Mouse (Mus musculus) erythroblast, adult 5-6 weeks (primary cell): ENCODE measurements around the gene Zfp90. TPM values are rescaled to one million over a fixed set of nuclear protein-coding genes. Genes with fewer than 3 reads are reported as not detected.
A peak's percentile ranks its signal among the peaks of the same experiment; 100 is the strongest.
"Not testable (repeated sequence)": the region's sequence is repeated elsewhere in the genome, so short reads cannot be mapped to it uniquely, and the experiment has no call there.

ENCODE experiments used
- ATAC-seq: replicated peaks from 2 replicates; pipeline ENCODE4 v1.8.0; 2016; ENCODE audit warnings: moderate number of reproducible peaks, mild to moderate bottlenecking, moderate TSS enrichment, inconsistent platforms; ENCODE audit not compliant: poor library complexity, low FRiP score, severe bottlenecking
- total RNA-seq, 2 experiments: library from RNA; stranded (forward) in 1 of 2; stranded (reverse) in 1 of 2; fragments of 150-400 nt in 1 of 2; fragments of 200-764, 138-1000 nt in 1 of 2; gene quantifications; 2 replicates each; pipeline versions ENCODE4 v1.2.3 to v1.2.4; 2015 to 2017; ENCODE audit warnings: low replicate concordance in 2 of 2

Zfp90 gene
- total RNA-seq, 2 experiments from 2014 or later: 0.19 to 0.94 TPM

GRCm38 (mm10) chr8:106431952-106432351 lies 16.8 kb downstream of the Zfp90 start:
- not testable (repeated sequence) for ATAC-seq

DNA sequence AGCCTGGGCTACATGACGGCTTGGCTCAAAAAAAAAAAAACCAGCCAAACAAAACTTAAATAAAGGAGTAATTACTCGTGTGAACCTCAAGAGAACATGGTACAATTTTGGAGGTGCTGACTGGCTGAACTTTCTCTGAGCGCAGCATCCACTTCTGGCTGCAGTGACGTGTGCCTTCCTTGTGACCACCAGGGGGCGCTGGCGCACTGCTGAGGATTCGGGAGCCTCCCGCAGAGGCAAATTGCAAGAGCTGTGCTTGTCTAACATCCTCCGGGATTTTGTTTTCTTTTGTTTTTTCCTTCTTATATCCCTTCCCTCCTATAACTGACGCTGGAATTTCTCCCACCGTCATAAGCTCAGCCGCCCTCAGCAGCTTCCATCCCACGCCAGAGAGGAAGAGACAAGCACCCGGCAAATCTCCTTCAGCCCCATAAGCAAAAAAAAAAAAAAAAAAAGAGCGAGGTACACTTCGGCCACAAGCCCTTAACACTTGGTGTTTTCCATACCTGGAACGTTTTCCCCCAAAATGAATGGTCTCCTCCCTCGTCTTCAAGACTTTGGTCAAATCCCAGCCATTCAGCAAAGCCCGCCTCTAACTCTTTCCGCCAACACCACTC lies 17.9 kb downstream of the Zfp90 start:
- ATAC-seq: peak; percentile 78

DNA sequence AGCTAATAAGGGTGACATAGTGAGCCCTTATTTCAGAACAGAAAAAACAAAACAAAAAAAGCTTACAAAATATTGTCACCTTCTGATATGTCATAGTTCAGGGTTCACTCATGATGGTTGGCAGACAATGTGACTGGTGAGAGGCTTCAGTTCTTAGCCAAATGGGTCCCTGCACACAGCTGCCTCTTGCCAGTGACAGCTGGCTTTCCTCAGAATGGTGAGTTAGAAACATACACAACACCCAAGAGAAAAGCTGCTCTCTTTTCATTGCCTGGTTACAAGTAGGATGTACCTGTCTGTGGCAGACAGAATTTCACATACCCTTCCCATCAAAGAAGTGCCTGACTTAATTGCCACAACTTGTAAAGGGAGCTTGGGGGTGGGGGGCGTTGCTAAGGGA lies 18.5 kb downstream of the Zfp90 start:
- ATAC-seq: no peak

GRCm38 (mm10) chr8:106437781-106438180 lies 22.7 kb downstream of the Zfp90 start:
- no peak for ATAC-seq

DNA sequence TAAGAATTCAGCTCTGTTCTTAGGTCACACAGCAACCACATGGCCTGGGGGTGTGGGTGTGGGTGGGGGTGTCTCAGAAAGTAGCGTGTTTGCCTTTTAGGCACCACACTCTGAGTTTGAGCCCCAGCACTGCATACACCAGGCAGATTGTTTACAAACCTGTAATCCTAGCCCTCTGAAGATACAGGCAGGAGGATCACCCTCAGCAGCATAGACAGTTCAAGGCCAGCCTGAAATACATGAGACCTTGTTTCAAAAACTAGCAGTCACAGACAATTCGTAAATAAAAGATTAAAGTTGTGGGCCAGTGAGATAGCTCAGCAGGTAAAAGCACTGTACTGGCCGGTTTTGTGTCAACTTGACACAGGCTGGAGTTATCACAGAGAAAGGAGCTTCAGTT lies 25.0 kb downstream of the Zfp90 start:
- ATAC-seq: no peak

DNA sequence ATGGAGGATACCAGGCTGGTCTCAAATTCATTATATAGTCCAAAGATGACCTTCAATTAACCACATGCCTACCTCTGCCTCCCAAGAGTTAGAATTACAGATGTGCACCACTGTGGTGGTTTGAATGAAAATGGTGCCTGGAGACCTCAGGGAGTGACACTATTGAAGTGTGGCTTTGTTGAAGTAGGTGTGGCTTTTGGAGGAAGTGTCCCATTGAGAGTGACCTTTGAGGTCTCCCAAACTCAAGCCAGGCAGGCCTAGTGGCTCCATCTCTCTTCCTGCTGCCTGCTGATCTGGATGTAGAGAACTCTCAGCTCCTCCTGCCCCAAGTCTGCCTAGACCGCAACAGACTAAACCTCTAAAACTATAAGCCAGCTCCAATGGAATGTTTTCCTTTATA lies 27.6 kb downstream of the Zfp90 start:
- ATAC-seq: no peak

DNA sequence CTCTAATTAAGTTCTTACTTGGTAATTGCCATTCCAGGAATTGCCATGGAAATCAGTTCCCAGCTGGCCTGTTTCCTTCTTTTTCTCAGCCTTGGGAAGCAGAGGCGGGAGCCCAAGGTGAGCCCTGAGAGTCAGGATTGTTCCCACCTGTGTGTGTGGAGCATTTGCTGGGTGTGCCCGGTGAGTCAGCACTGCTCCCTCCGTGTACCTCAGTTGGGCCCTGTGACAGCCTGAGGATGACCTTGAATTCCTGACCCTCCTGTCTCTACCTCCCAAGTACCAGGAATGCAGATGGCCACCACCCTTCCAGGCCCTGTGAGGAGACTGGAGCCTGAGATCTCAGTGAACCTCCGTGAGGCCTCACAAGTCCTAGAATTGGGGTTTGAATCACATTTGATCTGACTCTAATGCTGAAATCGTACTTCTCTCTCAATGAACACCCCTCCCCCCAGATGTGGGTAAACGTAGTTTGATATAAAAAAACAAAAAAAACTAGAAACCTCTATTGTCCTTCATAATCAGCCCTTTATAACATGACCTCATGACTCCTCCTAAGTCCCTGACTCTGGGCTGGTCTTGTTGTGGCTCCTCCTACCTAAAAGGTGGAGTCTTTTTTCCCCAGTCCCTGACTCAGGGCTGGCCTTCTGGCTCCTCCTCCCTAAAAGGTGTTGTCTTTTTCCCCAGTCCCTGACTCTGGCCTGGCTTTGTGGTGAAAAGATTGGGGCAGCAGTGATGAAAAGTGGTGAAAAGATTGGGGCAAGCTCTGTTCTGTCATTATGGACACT lies 36.4 kb downstream of the Zfp90 start:
- no peak for ATAC-seq

DNA sequence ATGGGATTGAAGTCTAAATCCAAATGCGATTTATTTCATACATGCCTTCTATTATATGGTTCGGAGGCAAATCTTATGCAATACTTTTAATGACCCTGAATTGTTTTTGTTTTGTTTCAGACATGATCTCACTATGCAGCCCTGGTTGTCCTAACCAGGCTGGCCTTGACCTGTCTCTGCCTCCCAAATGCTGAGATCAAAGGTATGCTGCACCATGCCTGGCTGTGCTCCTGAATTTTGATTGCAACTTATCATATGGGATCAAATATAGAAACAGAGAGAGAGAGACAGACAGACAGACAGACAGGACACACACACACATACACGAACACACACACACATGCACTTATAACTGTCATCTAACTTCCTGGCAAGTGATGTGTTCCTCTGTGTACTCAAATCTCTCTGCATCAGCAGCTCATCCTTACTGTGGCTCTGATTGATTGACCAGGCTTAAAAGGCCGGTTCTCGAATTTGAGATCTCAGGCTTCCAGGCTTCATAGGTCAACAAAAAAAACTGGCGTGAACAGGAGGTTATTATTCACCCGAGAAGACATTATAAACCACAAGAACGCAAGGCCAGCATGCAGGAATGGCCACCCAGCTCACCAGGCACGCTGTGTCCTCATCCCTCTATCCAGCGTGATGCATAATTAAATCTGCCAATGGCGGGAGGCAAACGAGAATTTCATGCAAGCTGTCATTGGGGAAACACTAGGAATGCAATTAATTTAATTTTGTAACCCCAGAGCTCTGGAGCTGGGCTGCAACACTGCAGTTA lies 37.8 kb downstream of the Zfp90 start:
- ATAC-seq: no peak

DNA sequence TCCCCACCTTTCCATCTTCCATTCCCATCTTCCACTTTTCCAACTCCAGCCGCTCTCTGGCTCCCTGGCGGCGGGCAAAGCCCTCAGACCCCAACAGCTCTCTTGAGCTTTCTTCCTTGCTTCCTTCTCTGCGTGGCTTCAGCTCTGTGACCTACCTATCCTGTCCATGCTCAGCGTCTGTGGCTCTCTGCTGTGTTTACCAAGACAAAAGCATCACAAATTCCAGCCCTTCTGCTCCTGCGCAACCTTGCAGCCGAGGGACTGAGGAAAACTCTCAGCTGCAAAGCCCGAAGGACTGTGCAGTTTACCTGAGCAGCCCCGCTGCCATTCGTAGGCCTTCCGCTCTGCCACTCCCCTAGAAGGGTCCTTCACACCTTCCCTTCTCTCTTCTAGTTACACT lies 38.9 kb downstream of the Zfp90 start:
- ATAC-seq: no peak

- ATAC-seq: no peak
Measured at GRCm38 (mm10) chr8:106462131-106462530, 47.0 kb downstream of the Zfp90 start.

DNA sequence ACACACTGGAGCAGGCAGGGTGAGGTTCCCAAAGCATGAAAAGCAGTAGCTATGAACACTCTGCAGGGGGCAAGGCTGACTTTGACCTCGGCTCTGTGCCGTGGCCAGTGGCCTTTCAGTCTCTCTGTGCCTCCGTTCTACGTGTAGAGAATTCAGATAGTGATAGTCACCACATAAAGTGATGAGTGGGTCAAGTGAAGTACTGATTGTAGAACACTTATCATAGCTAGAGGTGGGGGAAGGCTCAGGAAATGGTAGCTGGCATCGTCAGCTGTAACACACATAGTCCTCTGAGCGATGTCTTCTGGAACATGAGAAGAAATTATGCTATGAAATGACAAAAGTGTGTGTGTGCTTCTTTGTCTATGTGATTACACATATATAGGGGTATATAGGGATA lies 48.7 kb downstream of the Zfp90 start:
- no peak for ATAC-seq

GRCm38 (mm10) chr8:106469485-106469884 lies 54.4 kb downstream of the Zfp90 start:
- no peak for ATAC-seq

GRCm38 (mm10) chr8:106474001-106474400 lies 58.9 kb downstream of the Zfp90 start:
- no peak for ATAC-seq

Other genes with a start within 250 kb of the Zfp90 start
- gene Slc7a6, start 246.5 kb upstream of the Zfp90 start, total RNA-seq (2015; ENCODE audit: low replicate concordance): 2.5 and 3.8 TPM in 2 replicates
- gene Slc7a6, start 246.5 kb upstream of the Zfp90 start, total RNA-seq (2017; ENCODE audit: low replicate concordance): 2.2 and 2.5 TPM in 2 replicates
- gene Slc7a6os, start 204.4 kb upstream of the Zfp90 start, total RNA-seq (2015; ENCODE audit: low replicate concordance): 3.3 and 23.6 TPM in 2 replicates
- gene Slc7a6os, start 204.4 kb upstream of the Zfp90 start, total RNA-seq (2017; ENCODE audit: low replicate concordance): 14.6 and 19.7 TPM in 2 replicates
- 0.77 and 3.1 TPM in 2 replicates for gene Prmt7, start 204.4 kb upstream of the Zfp90 start, total RNA-seq (2015; ENCODE audit: low replicate concordance)
- gene Prmt7, start 204.4 kb upstream of the Zfp90 start, total RNA-seq (2017; ENCODE audit: low replicate concordance): 3.2 and 7.5 TPM in 2 replicates
- gene Smpd3, start 77.3 kb upstream of the Zfp90 start, total RNA-seq (2015; ENCODE audit: low replicate concordance): not detected in 2 replicates
- 0.42 TPM in 1 of 2 replicates, not detected in the other for gene Smpd3, start 77.3 kb upstream of the Zfp90 start, total RNA-seq (2017; ENCODE audit: low replicate concordance)
- gene 6030452D12Rik, start 85.2 kb downstream of the Zfp90 start, total RNA-seq (2015; ENCODE audit: low replicate concordance): not detected in 2 replicates
- not detected in 2 replicates for gene 6030452D12Rik, start 85.2 kb downstream of the Zfp90 start, total RNA-seq (2017; ENCODE audit: low replicate concordance)
- not detected in 2 replicates for gene Cdh3, start 95.6 kb downstream of the Zfp90 start, total RNA-seq (2015; ENCODE audit: low replicate concordance)
- gene Cdh3, start 95.6 kb downstream of the Zfp90 start, total RNA-seq (2017; ENCODE audit: low replicate concordance): not detected in 2 replicates
- 20.6 and 31.1 TPM in 2 replicates for gene Gm10073, start 158.1 kb downstream of the Zfp90 start, total RNA-seq (2015; ENCODE audit: low replicate concordance)
- gene Gm10073, start 158.1 kb downstream of the Zfp90 start, total RNA-seq (2017; ENCODE audit: low replicate concordance): not detected in 2 replicates
- gene Cdh1, start 188.0 kb downstream of the Zfp90 start, total RNA-seq (2015; ENCODE audit: low replicate concordance): 0.96 and 2.9 TPM in 2 replicates
- 0.84 and 1.2 TPM in 2 replicates for gene Cdh1, start 188.0 kb downstream of the Zfp90 start, total RNA-seq (2017; ENCODE audit: low replicate concordance)